Mouse (Mus musculus): ENCODE data around the gene Cacna1c.

- TF ChIP-seq CTCF (IDR thresholded peaks at IDR 0.05; ENCODE audit: low read depth): no peak
- TF ChIP-seq EP300 (optimal IDR thresholded peaks at IDR 0.05): no peak
Observed at GRCm38 (mm10) chr6:119201575-119201974, 5.4 kb upstream of the Cacna1c start.
